Mouse (Mus musculus): Measurements from ENCODE around the gene Ak6. TPM values are rescaled to one million over a fixed set of nuclear protein-coding genes. Genes with fewer than 3 reads are reported as not detected.

Ak6 gene
- total RNA-seq, 2 experiments from 2014 or later: 57.7 to 58.0 TPM

DNA sequence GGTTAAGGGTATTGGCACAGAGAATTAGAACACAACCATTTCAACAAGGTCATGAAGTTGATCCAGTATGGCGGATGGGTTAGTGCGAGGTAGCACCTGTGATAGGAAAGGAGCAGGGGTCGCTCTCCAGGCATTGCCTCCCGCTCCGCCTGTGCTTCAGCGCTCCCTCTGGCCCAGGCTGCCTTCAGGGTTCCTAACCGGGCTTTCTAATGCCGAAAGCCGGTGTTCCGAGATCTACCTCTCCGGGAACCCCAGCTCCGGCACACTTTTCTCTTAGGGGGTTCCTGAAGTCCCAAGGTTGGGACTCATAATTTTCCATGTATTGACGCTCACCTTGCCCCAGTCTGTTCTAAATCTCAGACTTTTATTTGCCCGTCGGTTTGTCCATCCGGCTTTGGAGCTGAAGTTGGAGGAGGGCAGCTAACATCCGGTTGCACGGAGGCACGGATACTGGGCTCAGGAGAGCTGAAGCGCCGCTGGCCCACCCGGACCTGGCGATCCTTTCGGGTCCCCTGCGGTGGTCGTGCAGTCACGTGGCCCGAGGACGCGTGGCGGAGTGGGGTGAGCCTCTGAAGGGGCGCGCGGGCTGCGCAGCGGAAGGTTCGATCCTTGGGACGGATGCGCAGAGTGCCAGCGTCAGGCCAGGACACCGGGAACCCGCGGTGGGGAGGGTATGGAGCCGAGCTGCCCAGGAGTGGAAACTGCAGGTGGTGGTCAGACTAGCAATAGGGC, 18.7 kb downstream of the Ak6 start, which contains the start of gene Ccdc125:
Gene Ccdc125, plus strand, starts transcription at position 427 of the 732 bp plus-strand sequence.
- DNase-seq: peak; percentile 17

DNA sequence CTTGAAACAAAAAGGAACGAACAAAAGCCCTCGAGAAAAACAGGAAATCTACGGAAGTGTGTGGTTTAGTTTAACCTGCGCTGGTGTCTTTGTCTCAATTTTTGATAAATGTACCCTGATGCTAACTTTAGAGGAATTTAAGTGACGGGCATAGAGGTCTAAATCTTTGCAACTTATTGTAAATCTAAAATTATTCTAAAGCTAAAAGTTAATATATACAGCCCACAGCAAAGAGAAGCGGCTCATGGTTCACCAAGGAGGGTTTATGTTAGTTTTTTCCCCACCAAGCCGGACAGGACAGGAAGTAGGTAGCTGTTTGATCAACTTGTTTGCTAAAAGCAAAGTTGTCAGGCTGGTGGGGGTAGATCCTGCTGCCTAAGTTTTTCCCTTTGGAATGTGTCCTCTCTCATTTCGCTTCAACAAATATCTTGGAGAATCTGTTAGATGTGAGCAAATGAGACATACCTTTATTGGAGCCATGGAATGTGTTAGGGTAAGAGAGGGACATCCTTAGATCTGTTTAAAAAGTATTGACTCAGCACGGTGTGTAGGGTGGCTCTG, 19.5 kb downstream of the Ak6 start:
- no peak for DNase-seq

DNA sequence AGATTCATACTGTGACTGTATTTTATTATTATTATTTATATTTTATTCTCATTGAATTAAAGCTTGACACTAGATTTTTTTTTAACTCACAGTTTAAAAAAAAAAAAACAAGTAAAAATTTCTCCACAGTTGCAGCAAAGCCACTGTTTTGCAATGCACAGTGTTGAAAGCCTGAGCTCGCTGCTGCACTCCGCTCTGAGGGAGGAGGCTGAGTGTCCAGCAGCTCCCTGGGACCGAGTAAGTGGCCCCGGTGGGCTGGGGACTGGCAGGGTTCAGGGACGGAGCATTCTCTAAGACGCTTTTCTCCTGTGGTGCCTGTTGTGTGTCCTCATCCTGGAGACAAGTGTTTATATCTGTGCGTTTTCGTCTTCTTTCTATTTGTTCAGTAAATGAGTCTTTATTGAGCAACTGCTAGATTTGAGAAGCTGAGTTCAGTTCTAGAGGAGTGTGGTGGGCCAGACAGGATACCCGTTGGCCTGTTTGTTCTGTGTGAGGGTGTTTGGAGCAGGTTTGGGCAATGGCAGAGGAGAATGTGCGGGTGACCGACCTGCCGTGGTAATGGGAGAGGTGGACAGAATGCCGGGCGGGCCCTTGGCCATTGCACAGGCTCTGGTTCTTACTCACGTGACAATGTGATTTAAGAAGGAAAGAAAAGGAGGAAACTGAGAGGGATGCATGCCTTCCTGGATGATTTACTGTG, 25.3 kb downstream of the Ak6 start:
- DNase-seq: no peak

DNA sequence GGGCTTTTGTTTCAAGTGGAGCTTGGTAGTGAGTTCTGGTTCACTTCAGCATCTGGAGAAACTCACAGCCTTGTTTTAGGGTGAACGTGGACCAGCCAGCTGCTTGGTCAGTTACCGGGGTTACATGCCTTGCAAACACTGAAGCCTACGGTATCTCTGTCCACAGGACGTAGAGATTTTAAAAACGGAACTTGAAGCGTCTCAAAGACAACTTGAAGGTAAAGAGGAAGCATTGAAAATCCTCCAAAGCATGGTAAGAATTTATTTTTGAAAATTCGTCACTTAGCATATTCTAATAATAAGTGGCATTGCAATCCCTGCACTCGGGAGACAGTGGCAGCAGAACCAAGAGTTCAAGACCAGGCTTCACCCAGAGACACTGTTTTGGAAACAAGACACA, 30.8 kb downstream of the Ak6 start:
- no peak for DNase-seq

DNA sequence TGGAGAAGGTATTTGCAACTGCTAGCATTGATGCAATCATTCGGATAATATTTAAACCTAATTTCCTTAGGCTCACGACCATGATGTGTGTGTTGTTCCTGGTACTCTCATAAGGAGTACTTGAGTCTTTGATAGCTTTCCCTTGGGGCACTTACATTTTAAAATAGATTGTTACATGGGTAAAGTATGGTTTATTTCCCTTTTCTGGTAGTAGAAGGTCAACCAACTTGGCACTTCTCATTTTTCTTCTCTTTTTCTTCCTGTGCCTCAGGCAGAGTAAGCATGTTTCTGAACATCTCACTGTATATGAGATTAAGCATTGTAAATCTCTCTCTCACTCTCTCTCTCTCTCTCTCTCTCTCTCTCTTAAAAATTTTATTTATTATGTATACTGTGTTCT, 32.1 kb downstream of the Ak6 start:
- DNase-seq: no peak

DNA sequence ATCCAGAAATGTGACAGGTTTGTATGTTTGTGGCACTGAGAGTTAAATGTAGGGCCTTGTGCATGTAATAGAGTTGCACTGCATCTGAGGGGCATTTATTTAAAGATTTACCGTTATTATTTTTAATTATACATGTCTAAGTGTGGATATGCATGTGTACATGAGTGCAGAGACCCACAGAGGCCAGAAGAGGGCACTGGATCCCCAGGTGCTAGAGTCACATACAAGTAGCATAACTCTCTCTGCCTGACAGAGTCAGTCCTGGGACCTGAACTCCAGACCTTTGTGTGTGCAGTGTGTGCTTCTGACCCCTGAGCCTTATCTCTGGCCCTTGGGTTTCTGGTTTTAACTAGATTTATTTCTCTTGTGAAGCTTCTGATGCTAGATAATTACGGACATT, 33.6 kb downstream of the Ak6 start:
- no peak for DNase-seq

DNA sequence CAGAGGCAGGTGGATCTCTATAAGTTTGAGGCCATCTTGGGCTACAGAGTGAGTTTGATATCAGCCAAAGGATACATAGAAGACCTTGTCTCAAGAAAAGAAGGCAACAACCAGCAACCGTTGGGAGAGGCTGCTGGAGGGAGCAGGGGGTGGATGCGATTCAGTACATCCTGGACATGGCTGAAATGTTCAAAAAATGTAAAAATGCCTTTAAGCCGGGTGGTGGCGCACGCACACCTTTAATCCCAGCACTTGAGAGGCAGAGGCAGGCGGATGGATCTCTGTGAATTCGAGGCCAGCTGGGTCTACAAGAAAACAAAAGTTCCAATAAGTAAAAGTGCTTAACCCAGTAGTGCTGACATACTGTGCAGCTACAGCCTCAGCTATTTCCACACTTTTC, 36.7 kb downstream of the Ak6 start:
- no peak for DNase-seq

DNA sequence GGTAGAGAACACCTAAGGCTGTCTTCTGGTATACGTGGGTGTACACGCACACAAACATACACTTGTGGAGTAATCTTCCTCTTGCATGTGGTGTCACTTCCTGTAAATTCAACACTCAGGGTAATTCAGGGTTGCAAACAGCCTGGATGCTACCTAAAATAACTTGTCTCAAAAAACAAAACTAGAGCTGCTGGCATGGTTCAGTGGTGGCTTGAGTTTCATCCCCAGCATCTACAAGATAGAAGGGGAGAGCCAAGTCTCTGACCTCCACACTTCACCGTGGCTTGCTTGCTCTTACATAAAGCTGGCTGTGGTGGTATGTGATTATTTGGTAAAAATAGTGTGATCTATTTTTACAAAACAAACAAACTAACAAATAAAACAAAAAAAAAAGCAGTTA, 46.8 kb downstream of the Ak6 start:
- no peak for DNase-seq

DNA sequence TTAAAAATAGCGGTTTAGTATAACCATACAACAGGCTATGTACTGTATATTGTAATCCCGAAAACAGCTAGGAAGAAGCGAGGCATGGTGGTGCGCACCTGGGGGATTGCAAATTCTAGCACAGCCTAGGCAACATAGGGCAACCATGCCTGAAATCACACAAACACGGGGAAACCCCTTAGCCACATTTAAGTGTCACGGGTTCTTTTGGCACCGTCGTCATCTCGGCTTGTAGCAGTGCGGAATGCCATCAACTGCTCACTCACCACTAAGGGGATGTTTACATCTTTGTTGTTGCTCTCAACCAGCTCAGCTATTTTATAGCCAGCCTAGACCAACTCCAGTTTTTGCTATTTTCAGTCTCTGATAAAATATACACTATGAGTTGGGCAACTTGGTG, 48.1 kb downstream of the Ak6 start:
- DNase-seq: no peak

DNA sequence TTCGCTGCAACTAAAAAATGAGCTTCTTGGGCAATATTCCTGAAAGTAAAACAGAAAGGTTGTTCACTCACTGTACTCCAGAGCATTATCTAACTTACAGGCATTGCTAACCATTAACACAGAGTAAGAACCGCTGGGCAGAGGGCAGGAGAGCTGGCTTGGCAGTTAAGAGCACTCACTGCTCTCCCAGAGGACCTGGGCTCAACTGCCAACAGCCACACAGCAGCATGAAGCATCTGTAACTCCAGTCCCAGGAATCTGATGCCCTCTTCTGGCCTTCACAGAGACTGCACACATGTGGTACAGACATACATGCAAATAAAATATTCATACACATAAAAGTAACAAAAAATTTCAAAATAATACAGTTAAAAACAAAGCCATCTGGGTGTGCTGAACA, 52.7 kb downstream of the Ak6 start:
- DNase-seq: no peak

DNA sequence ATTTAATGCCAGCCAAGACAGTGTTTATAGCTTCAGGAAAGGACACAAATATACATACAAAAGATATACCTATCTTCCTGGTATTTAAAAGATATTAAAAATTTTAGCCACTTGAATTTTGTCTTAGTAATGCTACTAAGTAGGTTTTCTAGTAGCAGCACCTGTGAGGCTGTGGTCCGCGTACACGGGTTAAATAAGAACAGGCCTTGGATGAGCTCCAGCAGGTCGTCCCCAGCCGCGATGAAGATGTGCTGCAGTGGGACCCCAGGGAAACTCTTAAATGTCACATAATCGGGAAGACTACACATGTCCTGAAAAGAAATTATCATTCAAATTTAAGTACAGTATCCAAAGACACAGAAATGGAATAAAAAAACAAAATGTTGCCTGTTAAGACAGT, 55.4 kb downstream of the Ak6 start:
- no peak for DNase-seq

DNA sequence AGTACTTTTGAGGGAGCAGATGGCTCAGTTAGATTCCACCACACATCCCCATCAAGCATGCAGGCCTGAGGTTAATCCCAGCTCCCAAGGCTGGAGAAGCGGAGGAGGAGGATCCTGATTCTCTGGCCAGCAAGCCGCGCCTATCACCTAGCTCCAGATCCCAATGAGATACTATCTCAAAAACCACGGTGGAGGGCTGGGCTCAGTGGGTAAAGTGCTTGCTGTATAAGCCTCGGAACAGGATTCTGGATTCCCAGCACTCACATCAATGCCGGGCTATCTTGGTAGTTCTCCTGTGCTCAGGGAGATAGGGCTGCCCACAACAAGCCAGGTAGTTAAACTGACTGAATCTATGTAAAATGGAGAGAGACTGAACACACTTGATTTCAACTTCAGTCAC, 64.7 kb downstream of the Ak6 start:
- no peak for DNase-seq

Other genes starting within 250 kb of the Ak6 start
- gene Naip1, start 198.1 kb upstream of the Ak6 start, total RNA-seq (2021): not detected
- gene Gtf2h2, start 158.4 kb upstream of the Ak6 start, total RNA-seq (2021): 10 to 100 TPM; 19.2 to 19.8 TPM
- under 1 TPM in 1 of 2 experiments, not detected in 1; 0.32 TPM for gene Ocln, start 98.3 kb upstream of the Ak6 start, total RNA-seq (2021)
- gene Marveld2, start 34.0 kb upstream of the Ak6 start, total RNA-seq (2021): under 1 TPM; 0.28 to 0.38 TPM
- gene Rad17, start 72 bp downstream of the Ak6 start, total RNA-seq (2021): 10 to 100 TPM in 1 of 2 experiments, 1 to 10 TPM in 1; 9.4 to 11.0 TPM
- 1 to 10 TPM; 5.7 to 9.2 TPM for gene Taf9, start 600 bp downstream of the Ak6 start, total RNA-seq (2021)
- under 1 TPM; 0.18 to 0.43 TPM for gene Ccdc125, start 18.7 kb downstream of the Ak6 start, total RNA-seq (2021)
- gene Cdk7, start 80.0 kb downstream of the Ak6 start, total RNA-seq (2021): 10 to 100 TPM; 11.2 to 13.5 TPM
- 100 to 1,000 TPM; 145 to 155 TPM for gene Mrps36, start 93.7 kb downstream of the Ak6 start, total RNA-seq (2021)
- not detected for gene Cenph, start 124.9 kb downstream of the Ak6 start, total RNA-seq (2021)
- gene Ccnb1, start 135.6 kb downstream of the Ak6 start, total RNA-seq (2021): 1 to 10 TPM; 1.0 to 1.2 TPM
- gene Slc30a5, start 182.4 kb downstream of the Ak6 start, total RNA-seq (2021): 10 to 100 TPM; 10.5 to 11.3 TPM